Mouse (Mus musculus): ENCODE data around the gene Rapgefl1. TPM values are rescaled to one million over a fixed set of nuclear protein-coding genes. Genes with fewer than 3 reads are reported as not detected.

Gene Rapgefl1
- total RNA-seq (2012; rRNA removed), result 0.98 and 1.4 TPM in 2 replicates

DNA sequence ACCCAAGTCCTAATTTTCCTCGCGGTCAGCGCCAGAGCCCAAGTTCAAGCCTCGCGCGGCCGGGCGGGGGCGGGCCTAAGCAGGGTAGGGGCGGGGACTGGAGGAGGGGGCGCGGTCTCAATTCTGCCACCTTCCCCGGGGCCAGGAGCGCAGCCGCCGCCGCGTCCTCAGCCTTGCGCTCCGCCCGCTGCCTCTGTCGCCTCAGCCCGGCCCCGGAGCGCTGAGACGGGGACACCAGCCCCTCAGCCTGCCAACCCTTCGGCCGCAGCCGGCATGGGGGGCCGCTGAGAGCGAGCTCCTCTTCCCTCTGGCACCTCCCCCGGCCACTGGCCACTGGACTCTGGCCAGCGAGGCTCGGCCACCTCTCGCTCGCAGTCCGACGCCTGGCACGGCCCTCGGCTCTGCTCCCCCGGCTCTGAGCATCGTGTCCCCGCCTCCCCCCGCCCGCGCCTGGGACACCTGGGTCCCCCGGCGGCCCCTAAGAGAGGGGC is at the start of gene Rapgefl1:
Rapgefl1 (plus strand) TSS at position 135 of the 491 bp plus-strand sequence.
- in situ Hi-C loops (cut with MboI; ENCODE audit: low sequenced_read_pairs in 2 of 2, unreplicated experiment in 2 of 2), result no loop called here

GRCm38 (mm10) chr11:98787229-98787628 is 49.4 kb upstream of the Rapgefl1 start:
- in situ Hi-C loops (cut with MboI; ENCODE audit: low sequenced_read_pairs in 2 of 2, unreplicated experiment in 2 of 2), result loop anchor here in 1 of 2 experiments (10.0 kb wide), 1 partner anchor 52 kb away; no protein-coding TSS in a partner anchor
- Histone ChIP-seq H3K9me3 (ENCODE audit: control insufficient read depth, insufficient read depth, low read depth, low read length) (no peaks in the 10 kb centered on the region), H3K36me3 (ENCODE audit: control insufficient read depth, insufficient read depth, low read length, poor library complexity, severe bottlenecking) (no peaks in the 10 kb centered on the region), H3K9ac (ENCODE audit: insufficient read depth, low read depth, low read length, poor library complexity, severe bottlenecking) (no peak overlapping the region), H3K4me1 (ENCODE audit: control insufficient read depth in 2 of 2, insufficient read depth in 2 of 2, low read length in 2 of 2, poor library complexity in 1 of 2) (peaks cover 12 to 20% of the 10 kb centered on the region in 2 experiments; a peak in 3 of 4 replicates), H3K4me3 (ENCODE audit: insufficient read depth in 1 of 2, low read depth in 1 of 2, low read length in 2 of 2, poor library complexity in 1 of 2, severe bottlenecking in 1 of 2) (no peak overlapping the region), H3K27ac (ENCODE audit: insufficient read depth, low read depth, low read length, poor library complexity, severe bottlenecking) (no peak overlapping the region)
- no peak for DNase-seq (ENCODE audit: low read depth, low spot score)
- TF ChIP-seq CHD2 (IDR thresholded peaks at IDR 0.05; ENCODE audit: low read depth, low read length) (no peak), ZNF384 (IDR thresholded peaks at IDR 0.05; ENCODE audit: low read depth, low read length) (no peak), HCFC1 (IDR thresholded peaks at IDR 0.05; ENCODE audit: borderline replicate concordance, insufficient read depth, low read length) (no peak), ZC3H11A (IDR thresholded peaks at IDR 0.05; ENCODE audit: borderline replicate concordance, low read depth, low read length) (no peak), MAFK (IDR thresholded peaks at IDR 0.05; ENCODE audit: insufficient read depth, low read depth, low read length) (no peak)

More for the DNA sequence above, at the start of gene Rapgefl1:
- no peaks in the 10 kb centered on the region for H3K9me3 ChIP-seq (ENCODE audit: control insufficient read depth, insufficient read depth, low read depth, low read length)
- H3K4me3 ChIP-seq (ENCODE audit: insufficient read depth in 1 of 2, low read depth in 1 of 2, low read length in 2 of 2, poor library complexity in 1 of 2, severe bottlenecking in 1 of 2), result peak within 1 kb of the TSS; percentile 87 to 98
- H3K27ac ChIP-seq (ENCODE audit: insufficient read depth, low read depth, low read length, poor library complexity, severe bottlenecking), result no peak within 1 kb of the TSS
- DNase-seq (ENCODE audit: low read depth, low spot score), result peak; percentile 65
- H3K9ac ChIP-seq (ENCODE audit: insufficient read depth, low read depth, low read length, poor library complexity, severe bottlenecking), result peak within 1 kb of the TSS; percentile 75
- H3K36me3 ChIP-seq (ENCODE audit: control insufficient read depth, insufficient read depth, low read length, poor library complexity, severe bottlenecking), result peaks cover 8% of the 10 kb centered on the region
- peaks cover 7 to 21% of the 10 kb centered on the region in 2 experiments; a peak in 3 of 4 replicates for H3K4me1 ChIP-seq (ENCODE audit: control insufficient read depth in 2 of 2, insufficient read depth in 2 of 2, low read length in 2 of 2, poor library complexity in 1 of 2)
- TF ChIP-seq HCFC1 (IDR thresholded peaks at IDR 0.05; ENCODE audit: borderline replicate concordance, insufficient read depth, low read length) (no peak), CHD2 (IDR thresholded peaks at IDR 0.05; ENCODE audit: low read depth, low read length) (no peak), MAFK (IDR thresholded peaks at IDR 0.05; ENCODE audit: insufficient read depth, low read depth, low read length) (no peak), ZC3H11A (IDR thresholded peaks at IDR 0.05; ENCODE audit: borderline replicate concordance, low read depth, low read length) (no peak), ZNF384 (IDR thresholded peaks at IDR 0.05; ENCODE audit: low read depth, low read length) (no peak)

DNA sequence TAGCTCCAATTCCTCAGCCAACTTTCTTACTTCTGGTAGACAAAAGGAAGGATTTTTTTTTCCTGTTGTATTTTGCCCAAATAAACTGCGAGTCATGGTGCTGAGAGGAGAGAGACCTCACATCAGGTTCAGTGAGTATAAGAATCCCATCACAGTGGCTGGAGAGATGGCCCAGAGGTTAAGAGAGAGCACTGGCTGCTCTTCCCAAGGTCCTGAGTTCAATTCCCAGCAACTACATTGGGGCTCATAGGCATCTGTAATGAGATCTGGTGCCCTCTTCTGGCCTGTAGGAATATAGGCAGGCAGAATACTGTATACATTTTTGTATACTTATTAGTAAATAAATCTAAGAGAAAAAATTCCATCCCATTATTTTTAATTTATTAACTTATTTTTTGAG is 48.9 kb upstream of the Rapgefl1 start:
- DNase-seq (ENCODE audit: low read depth, low spot score), result no peak
- no peaks in the 10 kb centered on the region for H3K9me3 ChIP-seq (ENCODE audit: control insufficient read depth, insufficient read depth, low read depth, low read length)
- no peak for TF ChIP-seq ZC3H11A (IDR thresholded peaks at IDR 0.05; ENCODE audit: borderline replicate concordance, low read depth, low read length)
- no peak overlapping the region for H3K4me3 ChIP-seq (ENCODE audit: insufficient read depth in 1 of 2, low read depth in 1 of 2, low read length in 2 of 2, poor library complexity in 1 of 2, severe bottlenecking in 1 of 2)
- H3K36me3 ChIP-seq (ENCODE audit: control insufficient read depth, insufficient read depth, low read length, poor library complexity, severe bottlenecking), result no peaks in the 10 kb centered on the region
- H3K4me1 ChIP-seq (ENCODE audit: control insufficient read depth in 2 of 2, insufficient read depth in 2 of 2, low read length in 2 of 2, poor library complexity in 1 of 2), result peaks cover 12 to 21% of the 10 kb centered on the region in 2 experiments; a peak in 3 of 4 replicates
- in situ Hi-C loops (cut with MboI; ENCODE audit: low sequenced_read_pairs in 2 of 2, unreplicated experiment in 2 of 2), result loop anchor here in 1 of 2 experiments (10.0 kb wide), 1 partner anchor 53 kb away; no protein-coding TSS in a partner anchor
- no peak overlapping the region for H3K27ac ChIP-seq (ENCODE audit: insufficient read depth, low read depth, low read length, poor library complexity, severe bottlenecking)
- H3K9ac ChIP-seq (ENCODE audit: insufficient read depth, low read depth, low read length, poor library complexity, severe bottlenecking), result no peak overlapping the region

DNA sequence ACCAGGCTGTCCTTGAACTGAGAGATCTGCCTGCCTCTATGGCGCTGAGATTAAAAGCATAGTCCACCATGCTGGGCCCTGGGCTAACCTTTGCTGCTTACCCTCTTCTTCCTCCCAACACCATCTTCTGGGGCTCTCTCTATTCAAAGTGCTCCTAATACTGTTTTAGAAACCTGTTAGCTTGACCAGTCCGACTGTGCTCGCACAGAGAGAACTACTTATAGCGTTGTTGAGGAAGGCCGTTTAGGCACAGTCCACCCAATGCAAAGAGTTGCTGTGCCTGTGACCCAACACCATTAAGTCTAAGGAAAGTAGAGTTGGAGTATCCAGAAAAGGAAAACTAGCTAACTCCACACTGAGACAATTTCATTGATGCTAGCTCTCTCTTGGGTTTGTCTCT is 48.4 kb upstream of the Rapgefl1 start:
- DNase-seq (ENCODE audit: low read depth, low spot score), result no peak
- Histone ChIP-seq H3K9me3 (ENCODE audit: control insufficient read depth, insufficient read depth, low read depth, low read length) (no peaks in the 10 kb centered on the region), H3K4me3 (ENCODE audit: insufficient read depth in 1 of 2, low read depth in 1 of 2, low read length in 2 of 2, poor library complexity in 1 of 2, severe bottlenecking in 1 of 2) (no peak overlapping the region), H3K9ac (ENCODE audit: insufficient read depth, low read depth, low read length, poor library complexity, severe bottlenecking) (no peak overlapping the region), H3K36me3 (ENCODE audit: control insufficient read depth, insufficient read depth, low read length, poor library complexity, severe bottlenecking) (no peaks in the 10 kb centered on the region), H3K4me1 (ENCODE audit: control insufficient read depth in 2 of 2, insufficient read depth in 2 of 2, low read length in 2 of 2, poor library complexity in 1 of 2) (peaks cover 10 to 18% of the 10 kb centered on the region in 2 experiments; a peak in 3 of 4 replicates), H3K27ac (ENCODE audit: insufficient read depth, low read depth, low read length, poor library complexity, severe bottlenecking) (no peak overlapping the region)
- in situ Hi-C loops (cut with MboI; ENCODE audit: low sequenced_read_pairs in 2 of 2, unreplicated experiment in 2 of 2), result loop anchor here in 1 of 2 experiments (10.0 kb wide), 1 partner anchor 53 kb away; no protein-coding TSS in a partner anchor
- TF ChIP-seq ZC3H11A (IDR thresholded peaks at IDR 0.05; ENCODE audit: borderline replicate concordance, low read depth, low read length) (no peak), CHD2 (IDR thresholded peaks at IDR 0.05; ENCODE audit: low read depth, low read length) (no peak), ZNF384 (IDR thresholded peaks at IDR 0.05; ENCODE audit: low read depth, low read length) (no peak), MAFK (IDR thresholded peaks at IDR 0.05; ENCODE audit: insufficient read depth, low read depth, low read length) (no peak), HCFC1 (IDR thresholded peaks at IDR 0.05; ENCODE audit: borderline replicate concordance, insufficient read depth, low read length) (no peak)
